Mouse (Mus musculus) layer of hippocampus, adult 9-10 months (tissue): ENCODE results near the gene Polrmt.

Experiments used
- DNase-seq: peaks from one replicate; pipeline ENCODE4 v3.0.0; 2022; ENCODE audit warnings: low spot score

The Polrmt gene

GRCm38 (mm10) chr10:79743161-79743560, 3.2 kb downstream of the Polrmt start:
- DNase-seq, result no peak

DNA sequence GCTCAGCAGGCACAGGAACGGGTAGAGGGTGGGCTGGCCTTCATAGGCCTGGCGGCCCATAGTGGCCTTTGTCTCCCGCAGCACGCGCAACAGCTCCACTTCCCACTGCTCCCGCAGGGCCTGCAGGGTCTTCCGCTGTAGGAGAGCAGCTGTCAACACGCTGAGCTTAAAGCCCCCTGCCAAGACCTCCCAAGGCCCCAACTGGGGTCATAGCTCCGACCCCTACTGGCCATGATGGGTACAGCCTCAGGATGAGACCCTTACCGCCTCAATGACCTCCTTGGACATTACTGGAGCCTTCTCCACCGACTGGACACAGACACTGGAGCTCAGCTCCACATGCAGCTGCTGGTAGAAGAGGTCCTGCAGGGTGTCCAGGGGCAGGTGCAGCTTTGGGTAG, 5.5 kb downstream of the Polrmt start:
- DNase-seq, result no peak

DNA sequence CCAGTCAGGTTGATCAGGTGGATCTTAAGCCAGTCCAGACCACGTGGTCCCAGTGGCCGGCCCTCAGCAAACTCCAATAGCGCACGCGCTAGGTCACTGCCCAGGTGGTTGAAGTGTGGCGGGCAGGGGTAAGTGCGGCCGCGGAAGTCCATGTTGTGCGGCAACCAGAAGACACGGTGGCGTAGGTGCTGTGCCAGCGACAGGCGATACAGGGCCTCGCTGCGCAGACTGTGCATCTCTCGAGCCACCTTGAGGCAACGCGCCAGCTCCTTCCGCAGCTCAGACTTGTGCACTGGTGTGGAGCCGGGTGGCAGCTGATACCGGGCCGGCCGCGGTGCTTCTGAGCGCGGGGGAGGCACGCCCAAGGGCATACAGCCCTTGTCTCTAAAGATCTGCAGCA, 7.1 kb downstream of the Polrmt start:
- no peak for DNase-seq

DNA sequence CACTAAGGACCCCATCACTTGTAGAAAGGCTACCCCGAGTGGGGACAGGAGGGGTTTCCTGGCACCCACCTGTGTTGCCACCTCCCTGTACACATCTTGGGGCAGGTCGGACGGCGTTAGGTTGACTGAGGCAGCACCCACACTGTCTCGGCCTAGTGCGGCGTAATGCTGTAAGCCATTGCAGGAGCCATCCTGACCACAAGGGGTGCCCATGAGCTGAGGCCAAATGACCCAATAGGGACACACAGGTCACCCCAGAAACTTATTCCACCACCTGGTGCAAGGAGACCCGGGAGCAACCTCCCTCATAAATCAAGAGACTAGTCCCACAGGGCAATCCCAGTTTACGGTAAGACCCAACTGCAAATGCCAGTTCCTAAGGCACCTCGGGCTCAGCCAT, 8.1 kb downstream of the Polrmt start:
- no peak for DNase-seq

DNA sequence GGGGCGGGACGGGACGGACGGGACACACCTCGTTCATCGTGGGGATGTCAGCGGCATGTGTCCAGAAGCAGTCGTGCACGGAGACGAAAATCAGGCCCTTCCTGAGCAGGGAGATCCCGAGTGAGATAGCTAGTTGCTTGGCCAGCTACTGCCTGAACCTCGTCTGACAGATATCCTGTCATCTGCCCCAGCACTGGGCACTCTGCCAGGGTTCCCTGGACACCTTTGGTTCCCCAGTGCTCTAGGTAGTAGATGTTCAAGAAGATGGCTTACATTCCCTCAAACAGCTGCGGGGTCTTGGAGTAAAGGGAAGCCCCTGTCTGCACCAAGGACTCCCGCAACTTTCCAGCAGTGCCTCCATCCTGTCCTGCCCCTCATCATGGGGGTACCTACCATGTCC, 9.7 kb downstream of the Polrmt start:
- DNase-seq, result no peak

DNA sequence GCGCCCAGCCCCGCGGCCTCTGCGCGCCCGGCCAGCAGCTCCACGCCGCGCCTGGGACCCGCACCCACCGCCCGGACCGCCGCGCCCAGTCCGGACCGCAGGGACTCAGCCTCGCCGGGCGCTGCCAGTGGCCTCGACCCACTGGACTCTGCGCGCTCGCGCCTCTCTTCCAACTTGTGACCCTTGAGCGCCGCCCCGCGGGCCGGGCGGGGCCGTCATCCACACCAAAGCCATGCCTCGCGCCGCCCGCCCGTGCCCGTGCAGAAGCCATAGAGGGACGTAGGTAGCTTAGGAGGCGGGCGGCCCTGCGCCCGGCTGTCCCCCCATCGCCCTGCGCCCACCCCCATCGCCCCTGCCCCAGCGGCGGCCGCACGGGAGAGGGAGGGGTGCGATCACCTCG, 11.0 kb downstream of the Polrmt start:
- DNase-seq, result no peak

DNA sequence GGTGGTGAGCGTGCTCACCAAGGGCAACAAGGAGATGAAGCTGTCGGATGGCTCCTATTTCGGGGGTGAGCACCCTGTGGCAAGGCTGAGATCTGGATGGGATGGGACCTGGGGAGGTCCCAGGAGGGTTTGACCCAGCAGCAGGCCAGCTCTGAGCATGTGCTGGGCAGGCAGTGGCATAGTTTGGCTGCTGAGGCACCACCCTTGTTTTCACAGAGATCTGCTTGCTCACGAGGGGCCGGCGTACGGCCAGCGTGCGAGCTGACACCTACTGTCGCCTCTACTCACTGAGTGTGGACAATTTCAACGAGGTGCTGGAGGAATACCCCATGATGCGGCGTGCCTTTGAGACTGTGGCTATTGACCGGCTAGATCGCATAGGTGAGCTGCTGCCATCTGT, 12.5 kb downstream of the Polrmt start:
- DNase-seq, result no peak

DNA sequence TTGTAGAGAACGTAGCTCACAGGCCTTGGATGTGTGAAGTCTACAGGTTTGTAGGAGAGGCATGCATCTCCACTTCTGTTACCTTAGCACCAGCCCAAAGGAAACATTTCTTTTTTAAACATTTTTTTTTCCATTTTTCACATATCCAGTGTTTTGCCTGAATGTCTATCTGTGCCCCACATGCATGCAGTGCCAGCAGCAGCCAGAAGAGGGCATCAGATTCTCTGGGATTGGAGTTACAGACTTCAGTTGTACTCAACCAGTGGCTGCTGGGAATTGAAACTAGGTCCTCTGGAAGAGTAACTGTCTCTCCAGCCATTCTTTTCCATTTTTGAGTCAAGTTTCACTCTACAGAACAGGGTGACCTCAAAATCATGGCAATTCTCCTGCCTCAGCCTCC, 13.9 kb downstream of the Polrmt start:
- DNase-seq, result no peak

GRCm38 (mm10) chr10:79729357-79729965, 16.9 kb downstream of the Polrmt start:
- DNase-seq, result no peak

GRCm38 (mm10) chr10:79728323-79729249, 17.8 kb downstream of the Polrmt start:
- no peak for DNase-seq

GRCm38 (mm10) chr10:79726090-79726489, 20.3 kb downstream of the Polrmt start:
- DNase-seq, result no peak

GRCm38 (mm10) chr10:79723692-79724091, 22.7 kb downstream of the Polrmt start:
- no peak for DNase-seq

DNA sequence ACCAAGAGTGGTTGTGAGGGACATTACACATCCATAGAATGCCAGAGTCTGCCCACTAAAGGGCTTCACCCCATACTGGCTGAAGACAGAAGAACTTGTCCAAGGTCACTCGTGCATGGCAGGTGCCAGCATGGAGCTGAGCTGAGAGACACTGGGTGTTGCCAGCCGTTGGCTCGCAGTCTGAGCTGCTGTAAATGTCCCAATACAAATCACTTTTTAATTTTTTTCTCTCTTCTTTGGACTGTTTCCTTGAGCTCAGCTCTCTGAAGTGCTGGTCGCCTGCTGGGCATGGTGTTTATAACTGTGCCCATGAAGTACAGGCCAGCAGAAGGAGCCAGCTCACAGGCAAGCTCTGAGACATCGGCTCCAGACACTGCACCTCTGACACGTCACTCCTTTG, 23.3 kb downstream of the Polrmt start:
- no peak for DNase-seq

GRCm38 (mm10) chr10:79721089-79721488, 25.3 kb downstream of the Polrmt start:
- no peak for DNase-seq

DNA sequence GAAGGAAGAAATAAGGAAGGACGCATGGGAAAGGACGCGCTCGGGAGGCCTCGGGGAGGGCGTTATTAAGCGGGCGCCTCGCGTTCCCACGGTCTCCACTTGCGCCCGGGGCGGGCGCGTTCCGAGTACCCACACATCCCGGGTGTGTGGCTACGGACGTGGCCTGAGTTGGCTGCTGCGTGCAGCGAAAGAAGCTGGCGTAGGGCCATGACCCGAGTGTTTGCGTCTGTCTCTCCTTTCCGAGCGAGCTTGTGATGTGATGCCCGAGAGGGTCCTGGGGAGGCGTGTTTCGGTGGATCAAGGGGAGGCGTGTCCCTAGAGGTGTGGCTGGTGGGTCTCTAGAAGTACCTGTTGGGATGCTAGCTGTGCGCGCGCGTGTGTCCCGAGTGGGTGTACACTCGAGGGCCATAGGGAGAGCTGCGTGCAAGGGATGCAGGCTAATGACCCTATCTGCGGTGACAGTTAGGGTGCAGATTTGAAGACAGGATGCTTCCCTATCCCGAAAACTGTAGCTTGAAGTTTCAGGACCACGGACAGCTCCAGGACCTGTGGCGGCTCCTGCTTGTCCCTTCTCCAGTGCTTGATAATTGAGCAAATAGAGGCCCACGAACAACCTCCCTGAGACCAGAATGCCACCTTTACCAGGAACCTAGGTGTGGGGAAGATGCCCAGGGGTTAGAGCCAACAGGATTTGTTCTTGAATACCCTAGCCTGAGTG, 28.6 kb downstream of the Polrmt start:
- DNase-seq, result no peak

- no peak for DNase-seq
Measured at GRCm38 (mm10) chr10:79716988-79717355, 29.4 kb downstream of the Polrmt start.

DNA sequence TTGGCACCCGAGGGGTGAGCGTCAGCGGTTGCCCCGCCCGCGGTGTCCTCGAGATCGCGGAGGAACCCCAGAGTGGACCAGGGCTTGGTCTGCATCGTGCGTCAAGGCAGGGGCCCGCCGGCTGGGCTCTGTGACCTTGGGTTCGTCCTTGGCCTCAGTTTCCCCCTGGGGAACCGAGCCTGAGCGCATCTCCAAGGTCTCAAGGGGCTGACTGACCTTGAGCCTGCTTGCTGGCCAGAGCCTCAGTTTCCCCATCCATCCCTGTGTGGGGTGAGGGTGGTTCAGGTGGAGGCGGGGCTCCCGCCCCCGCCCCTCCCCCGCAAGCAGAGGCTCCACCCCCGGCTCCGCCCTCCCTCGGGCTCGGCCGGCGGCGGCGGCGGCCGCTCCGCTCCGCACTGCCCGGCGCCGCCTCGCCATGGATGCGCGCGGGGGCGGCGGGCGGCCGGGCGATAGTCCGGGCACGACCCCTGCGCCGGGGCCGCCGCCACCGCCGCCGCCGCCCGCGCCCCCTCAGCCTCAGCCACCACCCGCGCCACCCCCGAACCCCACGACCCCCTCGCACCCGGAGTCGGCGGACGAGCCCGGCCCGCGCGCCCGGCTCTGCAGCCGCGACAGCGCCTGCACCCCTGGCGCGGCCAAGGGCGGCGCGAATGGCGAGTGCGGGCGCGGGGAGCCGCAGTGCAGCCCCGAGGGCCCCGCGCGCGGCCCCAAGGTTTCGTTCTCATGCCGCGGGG, 30.0 kb downstream of the Polrmt start, which contains the start of gene Hcn2:
Gene Hcn2 (plus strand): TSS at position 381 of the 734 bp plus-strand sequence.
- no peak for DNase-seq

DNA sequence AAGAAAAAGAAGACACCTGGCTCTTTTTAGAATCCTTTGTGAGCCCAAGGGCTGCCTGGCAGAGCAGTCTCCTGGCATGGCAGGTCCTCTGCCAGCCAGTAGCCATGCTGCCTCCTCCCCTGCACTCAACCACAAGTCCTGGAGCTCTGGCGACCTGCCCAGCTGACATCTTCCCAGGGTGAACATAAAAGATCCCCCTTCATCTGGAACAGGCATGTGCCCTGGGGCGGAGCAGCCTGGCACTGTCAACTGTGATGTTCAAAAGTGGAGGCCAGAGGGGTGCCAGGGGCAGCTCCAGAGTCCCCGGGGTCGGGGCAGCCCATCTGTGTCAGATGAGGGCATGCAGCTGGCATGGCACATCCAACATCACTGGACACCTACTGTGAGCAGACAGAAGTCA, 31.4 kb downstream of the Polrmt start:
- no peak for DNase-seq

DNA sequence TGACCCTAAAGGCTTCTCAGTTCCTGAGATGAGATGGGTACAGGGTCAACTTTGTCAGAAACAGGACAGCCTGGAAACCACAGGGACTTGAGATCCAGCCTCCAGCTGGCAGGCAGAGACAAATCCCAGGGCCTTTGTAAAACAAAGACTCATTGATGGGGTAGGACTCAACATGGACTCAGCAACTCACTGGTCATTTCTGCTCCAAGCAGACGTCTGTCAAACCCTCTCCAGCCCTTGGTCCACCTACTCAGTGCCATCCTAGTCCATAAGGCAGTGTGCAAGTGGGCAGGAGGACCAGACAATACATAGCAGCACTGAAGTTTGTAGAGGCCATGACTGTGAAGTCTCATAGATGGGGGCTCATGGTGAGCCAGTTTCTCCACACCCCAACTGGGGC, 33.2 kb downstream of the Polrmt start:
- DNase-seq, result no peak

DNA sequence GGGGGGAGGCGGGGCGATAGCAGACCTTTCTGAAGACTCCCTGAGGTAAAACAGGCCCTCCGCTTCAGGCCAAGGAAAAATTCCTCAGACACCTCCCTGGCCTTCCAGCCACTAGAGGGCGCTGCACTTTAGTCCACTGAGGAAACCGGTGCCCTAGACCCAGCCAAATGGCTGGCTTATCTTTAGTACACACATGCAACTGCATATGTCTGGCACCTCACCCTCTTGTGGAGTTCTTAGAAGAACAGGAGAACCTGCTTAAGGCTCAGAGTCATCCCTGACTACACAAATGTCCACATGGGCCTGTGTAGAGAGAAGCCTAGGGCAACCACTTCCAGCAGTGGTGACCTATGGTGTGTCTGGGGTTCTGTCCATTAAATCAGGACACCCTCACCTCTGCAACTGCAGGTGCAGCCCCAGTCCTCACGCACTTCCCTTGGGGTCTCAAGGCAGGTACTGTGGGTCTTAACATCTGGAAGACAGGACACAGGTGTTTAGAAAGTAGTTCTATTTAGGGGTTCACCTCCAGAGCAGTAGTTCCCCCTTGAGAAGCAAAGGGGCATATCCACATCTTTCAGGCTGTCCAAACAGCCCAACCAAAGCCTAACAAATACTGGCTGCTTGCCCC, 33.8 kb downstream of the Polrmt start:
- peak; percentile 72 for DNase-seq

GRCm38 (mm10) chr10:79712029-79712428, 34.4 kb downstream of the Polrmt start:
- no peak for DNase-seq

- no peak for DNase-seq
Measured at GRCm38 (mm10) chr10:79709307-79709706, 37.1 kb downstream of the Polrmt start.
